Mouse (Mus musculus): Measurements from ENCODE around the gene Ctsj. TPM values are rescaled to one million over a fixed set of nuclear protein-coding genes. Genes with fewer than 3 reads are reported as not detected.
"Not testable (repeated sequence)": the region's sequence is repeated elsewhere in the genome, so short reads cannot be mapped to it uniquely, and the experiment has no call there.

Gene Ctsj
- not detected in 2 replicates for polyA plus RNA-seq (2012; rRNA removed)

DNA sequence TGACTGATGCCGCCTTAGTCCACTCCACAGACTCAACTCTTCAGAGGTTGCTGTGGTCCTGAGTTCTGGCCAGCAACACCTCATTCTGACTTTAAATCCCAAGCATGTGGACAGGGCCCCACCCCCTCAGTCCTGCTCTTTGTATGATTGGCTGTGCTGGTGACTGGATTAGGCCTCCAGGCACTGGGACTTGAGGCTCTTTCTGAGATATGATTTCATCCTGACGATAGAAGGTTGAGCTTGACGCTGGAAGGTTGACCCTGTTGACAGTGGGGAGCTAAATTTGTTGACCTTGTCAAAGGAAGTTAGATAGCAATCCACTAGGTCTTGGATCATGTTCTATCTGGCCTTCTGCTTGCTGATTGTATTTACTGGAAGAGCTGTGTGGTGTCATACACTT is at the start of gene Ctsj:
Gene Ctsj (minus strand): TSS at position 101 of the 400 bp plus-strand sequence.
- WGBS, result 61% methylated on average over 3 of the region's 3 CpGs
- no peak for DNase-seq
- H3K4me1 ChIP-seq (ENCODE audit: control insufficient read depth, insufficient read depth, low read length), result no peaks in the 10 kb centered on the region
- TF ChIP-seq CTCF (IDR thresholded peaks at IDR 0.05; ENCODE audit: insufficient read depth, low read length) (no peak), POLR2A (IDR thresholded peaks at IDR 0.05; ENCODE audit: borderline replicate concordance, extremely low read depth, low read depth, low read length) (no peak)
- H3K4me3 ChIP-seq (replicated peaks; ENCODE audit: extremely low read depth, low read depth, low read length), result no peak within 1 kb of the TSS

DNA sequence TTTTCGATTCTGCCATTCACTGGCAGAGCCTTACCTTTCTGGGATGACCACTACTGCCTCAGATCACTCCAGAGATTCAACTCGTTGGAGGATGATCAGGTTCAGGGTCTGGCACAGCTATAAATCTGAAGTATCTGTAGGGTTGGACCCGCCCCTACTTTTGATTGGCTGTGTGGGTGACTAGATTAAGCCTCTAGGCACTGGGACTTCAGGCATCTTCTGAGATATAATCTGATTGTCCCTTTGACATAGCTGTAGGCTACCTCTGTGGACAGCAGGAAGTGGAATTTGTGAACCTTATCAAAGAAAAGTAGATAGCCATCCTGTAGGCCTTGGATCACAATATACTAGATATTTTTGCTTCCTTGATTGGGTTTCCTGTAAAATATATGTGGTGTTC is 34.8 kb upstream of the Ctsj start, which contains the start of gene Ctsq:
Gene Ctsq (minus strand): TSS at position 101 of the 400 bp plus-strand sequence.
- Histone ChIP-seq H3K4me3 (replicated peaks; ENCODE audit: extremely low read depth, low read depth, low read length) (no peak within 1 kb of the TSS), H3K4me1 (ENCODE audit: control insufficient read depth, insufficient read depth, low read length) (no peaks in the 10 kb centered on the region)
- no peak for DNase-seq
- 48% methylated on average over 3 of the region's 3 CpGs for WGBS
- TF ChIP-seq CTCF (IDR thresholded peaks at IDR 0.05; ENCODE audit: insufficient read depth, low read length) (no peak), POLR2A (IDR thresholded peaks at IDR 0.05; ENCODE audit: borderline replicate concordance, extremely low read depth, low read depth, low read length) (no peak)

DNA sequence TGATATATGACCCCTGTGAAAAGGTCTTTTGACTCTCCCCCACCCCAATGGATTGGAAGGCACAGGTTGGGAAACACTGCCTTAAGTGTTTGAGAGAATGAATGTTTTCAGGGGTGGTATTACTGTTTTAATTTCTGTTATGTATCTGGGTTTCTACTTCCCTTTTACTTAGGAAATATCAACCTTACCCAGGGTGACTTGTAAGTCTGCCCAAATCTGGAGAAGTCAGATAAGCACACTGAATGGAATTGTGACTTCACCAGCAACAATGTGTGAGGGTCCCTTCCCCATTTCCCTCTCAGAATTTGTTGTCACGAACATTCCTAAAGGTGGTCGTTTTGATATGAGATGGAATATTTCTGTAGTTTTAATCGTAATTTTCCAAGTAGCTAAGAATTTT is 17.0 kb upstream of the Ctsj start:
- H3K4me1 ChIP-seq (ENCODE audit: control insufficient read depth, insufficient read depth, low read length), result no peaks in the 10 kb centered on the region
- 81% methylated on average over 3 of the region's 3 CpGs for WGBS
- TF ChIP-seq POLR2A (IDR thresholded peaks at IDR 0.05; ENCODE audit: borderline replicate concordance, extremely low read depth, low read depth, low read length) (no peak), CTCF (IDR thresholded peaks at IDR 0.05; ENCODE audit: insufficient read depth, low read length) (no peak)
- no peak overlapping the region for H3K4me3 ChIP-seq (replicated peaks; ENCODE audit: extremely low read depth, low read depth, low read length)
- DNase-seq, result no peak

DNA sequence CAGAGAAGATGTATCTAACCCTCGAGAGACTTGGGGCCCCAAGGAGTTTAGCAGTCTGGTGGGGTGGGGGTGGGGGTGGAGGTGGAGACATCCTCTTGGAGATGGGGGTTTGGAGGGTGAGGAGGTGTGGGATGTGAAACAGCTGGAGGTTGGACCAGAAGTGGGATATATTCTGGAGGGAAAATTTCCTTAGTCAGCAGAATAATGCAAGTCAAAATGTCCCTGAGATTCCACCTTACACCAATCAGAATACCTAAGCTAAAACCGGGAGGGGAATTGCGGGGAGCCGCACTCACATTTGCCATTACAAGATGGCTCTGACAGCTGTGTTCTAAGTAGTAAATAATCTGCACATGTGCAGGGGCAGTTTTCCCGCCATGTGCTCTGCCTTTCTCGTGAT is 16.1 kb upstream of the Ctsj start:
- Histone ChIP-seq H3K4me1 (ENCODE audit: control insufficient read depth, insufficient read depth, low read length) (no peaks in the 10 kb centered on the region), H3K4me3 (replicated peaks; ENCODE audit: extremely low read depth, low read depth, low read length) (no peak overlapping the region)
- TF ChIP-seq POLR2A (IDR thresholded peaks at IDR 0.05; ENCODE audit: borderline replicate concordance, extremely low read depth, low read depth, low read length), result no peak
- TF ChIP-seq CTCF (IDR thresholded peaks at IDR 0.05; ENCODE audit: insufficient read depth, low read length), result no peak
- WGBS, result 83% methylated on average over 6 of the region's 6 CpGs
- no peak for DNase-seq

DNA sequence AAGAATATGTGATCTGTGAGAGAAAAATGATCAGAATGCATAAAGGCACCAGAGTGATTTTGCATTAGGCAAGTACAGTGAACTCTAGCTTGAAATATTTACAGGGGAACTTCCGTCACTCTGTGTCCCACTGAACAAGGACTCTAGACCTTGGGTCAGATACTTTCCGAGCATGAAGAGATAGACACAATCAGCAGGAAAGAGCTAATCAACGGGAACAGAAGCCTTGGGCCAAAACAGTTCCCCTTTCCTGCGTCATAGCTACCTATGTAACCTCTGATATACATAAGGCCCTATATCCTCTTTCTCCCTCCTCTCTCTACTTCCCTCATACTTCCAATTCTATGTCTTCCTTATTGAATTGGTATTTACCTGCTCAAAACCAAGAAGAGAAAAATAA is 4.4 kb upstream of the Ctsj start:
- H3K4me3 ChIP-seq (replicated peaks; ENCODE audit: extremely low read depth, low read depth, low read length), result no peak overlapping the region
- no peak for TF ChIP-seq POLR2A (IDR thresholded peaks at IDR 0.05; ENCODE audit: borderline replicate concordance, extremely low read depth, low read depth, low read length)
- no peak for TF ChIP-seq CTCF (IDR thresholded peaks at IDR 0.05; ENCODE audit: insufficient read depth, low read length)
- WGBS, result 68% methylated on average over 4 of the region's 4 CpGs
- DNase-seq, result no peak
- no peaks in the 10 kb centered on the region for H3K4me1 ChIP-seq (ENCODE audit: control insufficient read depth, insufficient read depth, low read length)

DNA sequence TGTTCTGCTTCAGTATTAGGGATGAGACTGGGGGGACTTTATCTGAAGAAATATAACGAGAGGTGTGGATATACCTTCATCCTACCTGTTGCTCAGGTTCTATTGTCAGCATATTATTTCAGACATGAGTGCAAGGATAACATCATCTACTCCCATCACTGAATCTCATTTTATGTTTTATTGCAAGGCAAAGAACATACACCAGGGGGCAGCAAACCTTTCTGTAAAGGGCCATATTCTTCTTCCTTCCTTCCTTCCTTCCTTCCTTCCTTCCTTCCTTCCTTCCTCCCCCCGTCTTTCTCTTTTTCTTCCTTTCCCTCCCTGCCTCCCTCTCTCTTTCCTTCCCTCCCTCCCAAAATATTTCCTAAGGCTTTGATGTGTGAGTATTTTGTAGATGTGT is 8.2 kb downstream of the Ctsj start:
- H3K4me1 ChIP-seq (ENCODE audit: control insufficient read depth, insufficient read depth, low read length), result no peaks in the 10 kb centered on the region
- WGBS, result 42% methylated on average over 2 of the region's 2 CpGs
- no peak overlapping the region for H3K4me3 ChIP-seq (replicated peaks; ENCODE audit: extremely low read depth, low read depth, low read length)
- no peak for TF ChIP-seq CTCF (IDR thresholded peaks at IDR 0.05; ENCODE audit: insufficient read depth, low read length)
- TF ChIP-seq POLR2A (IDR thresholded peaks at IDR 0.05; ENCODE audit: borderline replicate concordance, extremely low read depth, low read depth, low read length), result no peak
- DNase-seq, result no peak

DNA sequence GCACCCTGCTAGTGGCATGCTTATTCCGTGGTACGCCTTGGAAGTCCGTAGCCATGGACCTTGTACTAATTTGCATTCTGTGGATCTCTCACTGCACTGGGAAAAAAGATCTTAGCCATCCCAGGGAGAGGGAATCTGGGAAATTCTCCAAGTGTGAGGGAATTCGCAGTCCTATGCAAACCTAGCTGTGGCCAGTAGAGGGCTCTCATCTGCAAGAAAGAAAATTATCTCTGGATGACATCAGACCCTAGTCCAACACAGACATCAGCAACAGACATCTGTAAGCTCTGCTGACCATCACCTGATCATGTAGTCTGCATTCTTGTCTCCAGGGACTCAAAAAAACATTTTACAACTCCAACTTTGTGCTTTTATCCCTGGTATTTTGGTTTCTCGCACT is 18.8 kb downstream of the Ctsj start:
- 69% methylated on average over 5 of the region's 5 CpGs for WGBS
- H3K4me3 ChIP-seq (replicated peaks; ENCODE audit: extremely low read depth, low read depth, low read length); DNase-seq; H3K4me1 ChIP-seq (ENCODE audit: control insufficient read depth, insufficient read depth, low read length): not testable (repeated sequence)

DNA sequence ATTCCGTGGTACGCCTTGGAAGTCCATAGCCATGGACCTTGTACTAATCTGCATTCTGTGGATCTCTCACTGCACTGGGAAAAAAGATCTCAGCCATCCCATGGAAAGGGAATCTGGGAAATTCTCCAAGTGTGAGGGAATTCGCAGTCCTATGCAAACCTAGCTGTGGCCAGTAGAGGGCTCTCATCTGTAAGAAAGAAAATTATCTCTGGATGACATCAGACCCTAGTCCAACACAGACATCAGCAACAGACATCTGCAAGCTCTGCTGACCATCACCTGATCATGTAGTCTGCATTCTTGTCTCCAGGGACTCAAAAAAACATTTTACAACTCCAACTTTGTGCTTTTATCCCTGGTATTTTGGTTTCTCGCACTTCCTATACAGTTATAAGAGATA is 33.4 kb downstream of the Ctsj start:
- not testable (repeated sequence) for H3K4me1 ChIP-seq (ENCODE audit: control insufficient read depth, insufficient read depth, low read length); H3K4me3 ChIP-seq (replicated peaks; ENCODE audit: extremely low read depth, low read depth, low read length); DNase-seq
- 71% methylated on average over 4 of the region's 4 CpGs for WGBS

DNA sequence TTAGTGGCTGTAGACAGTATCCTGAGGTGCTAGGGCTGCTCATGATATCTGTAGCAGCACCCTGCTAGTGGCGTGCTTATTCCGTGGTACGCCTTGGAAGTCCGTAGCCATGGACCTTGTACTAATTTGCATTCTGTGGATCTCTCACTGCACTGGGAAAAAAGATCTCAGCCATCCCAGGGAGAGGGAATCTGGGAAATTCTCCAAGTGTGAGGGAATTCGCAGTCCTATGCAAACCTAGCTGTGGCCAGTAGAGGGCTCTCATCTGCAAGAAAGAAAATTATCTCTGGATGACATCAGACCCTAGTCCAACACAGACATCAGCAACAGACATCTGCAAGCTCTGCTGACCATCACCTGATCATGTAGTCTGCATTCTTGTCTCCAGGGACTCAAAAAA is 41.8 kb downstream of the Ctsj start:
- not testable (repeated sequence) for H3K4me1 ChIP-seq (ENCODE audit: control insufficient read depth, insufficient read depth, low read length); H3K4me3 ChIP-seq (replicated peaks; ENCODE audit: extremely low read depth, low read depth, low read length)
- DNase-seq, result peak; percentile 5
- 21% methylated on average over 5 of the region's 5 CpGs for WGBS

DNA sequence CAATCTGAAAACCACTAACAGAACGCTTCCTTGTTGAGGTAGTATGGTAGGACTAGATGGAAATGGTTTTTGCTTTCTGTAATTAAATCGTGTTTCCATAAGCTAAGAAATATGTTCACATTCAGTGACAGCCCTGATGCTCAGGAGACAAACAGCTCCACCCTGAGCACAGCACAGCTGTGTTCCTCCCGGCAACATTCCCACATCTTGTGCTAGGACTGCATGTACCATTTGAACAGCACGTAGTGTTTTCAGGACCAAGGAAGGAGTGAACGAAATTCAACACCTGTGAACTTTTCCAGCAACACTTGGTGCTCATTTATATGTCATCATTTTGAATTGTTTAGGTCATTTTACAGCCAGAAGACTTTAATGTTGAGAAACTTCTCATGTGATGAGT is 44.1 kb downstream of the Ctsj start:
- Histone ChIP-seq H3K4me1 (ENCODE audit: control insufficient read depth, insufficient read depth, low read length) (no peaks in the 10 kb centered on the region), H3K4me3 (replicated peaks; ENCODE audit: extremely low read depth, low read depth, low read length) (no peak overlapping the region)
- TF ChIP-seq POLR2A (IDR thresholded peaks at IDR 0.05; ENCODE audit: borderline replicate concordance, extremely low read depth, low read depth, low read length) (no peak), CTCF (IDR thresholded peaks at IDR 0.05; ENCODE audit: insufficient read depth, low read length) (no peak)
- WGBS, result 64% methylated on average over 5 of the region's 5 CpGs
- DNase-seq, result no peak

Other genes with a start within 250 kb of the Ctsj start
- gene BC051665, start 219.6 kb downstream of the Ctsj start, polyA plus RNA-seq (2012; rRNA removed), result not detected in 2 replicates
- gene Ctsll3, start 203.1 kb downstream of the Ctsj start, polyA plus RNA-seq (2012; rRNA removed), result not detected in 2 replicates
- gene 4930486L24Rik, start 141.5 kb downstream of the Ctsj start, polyA plus RNA-seq (2012; rRNA removed), result not detected in 2 replicates
- 0.67 and 0.84 TPM in 2 replicates for gene Gm49392, start 109.1 kb downstream of the Ctsj start, polyA plus RNA-seq (2012; rRNA removed)
- 3.2 and 4.1 TPM in 2 replicates for gene Ctla2b, start 108.5 kb downstream of the Ctsj start, polyA plus RNA-seq (2012; rRNA removed)
- not detected in 2 replicates for gene Tpbpb, start 101.1 kb downstream of the Ctsj start, polyA plus RNA-seq (2012; rRNA removed)
- not detected in 2 replicates for gene Gm49393, start 70.4 kb downstream of the Ctsj start, polyA plus RNA-seq (2012; rRNA removed)
- 4.5 and 4.8 TPM in 2 replicates for gene Gm49391, start 69.4 kb downstream of the Ctsj start, polyA plus RNA-seq (2012; rRNA removed)
- 49.0 and 60.9 TPM in 2 replicates for gene Ctla2a, start 69.3 kb downstream of the Ctsj start, polyA plus RNA-seq (2012; rRNA removed)
- not detected in 2 replicates for gene Tpbpa, start 64.0 kb downstream of the Ctsj start, polyA plus RNA-seq (2012; rRNA removed)
- not detected in 2 replicates for gene Ctsq, start 34.7 kb upstream of the Ctsj start, polyA plus RNA-seq (2012; rRNA removed)
- not detected in 2 replicates for gene Ctsr, start 158.3 kb upstream of the Ctsj start, polyA plus RNA-seq (2012; rRNA removed)
- gene Cts6, start 197.5 kb upstream of the Ctsj start, polyA plus RNA-seq (2012; rRNA removed), result not detected in 2 replicates
- not detected in 2 replicates for gene Cts8, start 249.4 kb upstream of the Ctsj start, polyA plus RNA-seq (2012; rRNA removed)

Measured in lung, adult 2 months (tissue).